Mouse (Mus musculus) forebrain, embryonic 16.5 days (tissue): Measurements from ENCODE around the gene Zfp276. TPM values are rescaled to one million over a fixed set of nuclear protein-coding genes. Genes with fewer than 3 reads are reported as not detected.

Experiments
- ATAC-seq: fragments of 200-750 bp; cut with Nextera tagmentation; 2 replicates; pipeline ENCODE4 v1.8.0; 2017; ENCODE audit warnings: mild to moderate bottlenecking, moderate library complexity
- H3K27ac ChIP-seq: fragments of 300-500 bp; sonication (generic); 2 replicates; pipeline ENCODE4 v1.5.1; 2014; ENCODE audit warnings: low read length, control low read depth
- H3K27me3 ChIP-seq: fragments of 300-500 bp; sonication (generic); replicated peaks from 2 replicates; pipeline ENCODE4 v1.6.1; 2014; ENCODE audit warnings: low read length; ENCODE audit not compliant: control insufficient read depth, insufficient read depth
- H3K36me3 ChIP-seq: fragments of 300-500 bp; sonication (generic); 2 replicates; pipeline ENCODE4 v1.6.1; 2014; ENCODE audit not compliant: control insufficient read depth, insufficient read depth
- H3K4me1 ChIP-seq: fragments of 300-500 bp; sonication (generic); replicated peaks from 2 replicates; pipeline ENCODE4 v1.6.1; 2014; ENCODE audit warnings: low read length; ENCODE audit not compliant: control insufficient read depth, insufficient read depth
- H3K4me2 ChIP-seq: fragments of 300-500 bp; sonication (generic); 2 replicates; pipeline ENCODE4 v1.6.1; 2014; ENCODE audit warnings: mild to moderate bottlenecking, low read length, control low read depth
- H3K4me3 ChIP-seq: fragments of 300-500 bp; sonication (generic); replicated peaks from 2 replicates; pipeline ENCODE4 v1.5.1; 2014; ENCODE audit warnings: mild to moderate bottlenecking, low read length, control low read depth
- H3K9ac ChIP-seq: fragments of 300-500 bp; sonication (generic); replicated peaks from 2 replicates; pipeline ENCODE4 v1.6.1; 2014; ENCODE audit warnings: low read depth, low read length, control low read depth
- H3K9me3 ChIP-seq: fragments of 300-500 bp; sonication (generic); 2 replicates; pipeline ENCODE4 v1.6.1; 2016; ENCODE audit warnings: low read length; ENCODE audit not compliant: control insufficient read depth
- WGBS: fragments of 180-500 bp; shearing (Covaris S2); extraction: QIAGEN DNeasy Blood & Tissue Kit; methylation state at CpG from one replicate; pipeline ENCODE4 v1.1.7; 2014; 5-methylcytosine and 5-hydroxymethylcytosine counted together
- polyA plus RNA-seq: library from polyadenylated mRNA; unstranded; fragments of >200 nt; fragmentation: Nextera tagmentation; extraction: Ambion mirVana; gene quantifications from 2 replicates; pipeline ENCODE4 v1.2.1, GENCODE M21; 2015

Zfp276 gene
- polyA plus RNA-seq, 1 experiment from 2014 or later = 31.2 TPM

GRCm38 (mm10) chr8:123292785-123293184 lies 38.8 kb downstream of the Zfp276 start:
- no peaks in the 10 kb centered on the region for H3K4me1 ChIP-seq
- no peak overlapping the region for H3K4me2 ChIP-seq
- no peaks in the 10 kb centered on the region for H3K36me3 ChIP-seq
- no peaks in the 10 kb centered on the region for H3K9me3 ChIP-seq
- no peak overlapping the region for H3K27ac ChIP-seq
- H3K9ac ChIP-seq = no peak overlapping the region
- no peak for ATAC-seq
- no peak overlapping the region for H3K4me3 ChIP-seq
- H3K27me3 ChIP-seq = no peaks in the 10 kb centered on the region
- 81% methylated on average over 2 of the region's 2 CpGs for WGBS

DNA sequence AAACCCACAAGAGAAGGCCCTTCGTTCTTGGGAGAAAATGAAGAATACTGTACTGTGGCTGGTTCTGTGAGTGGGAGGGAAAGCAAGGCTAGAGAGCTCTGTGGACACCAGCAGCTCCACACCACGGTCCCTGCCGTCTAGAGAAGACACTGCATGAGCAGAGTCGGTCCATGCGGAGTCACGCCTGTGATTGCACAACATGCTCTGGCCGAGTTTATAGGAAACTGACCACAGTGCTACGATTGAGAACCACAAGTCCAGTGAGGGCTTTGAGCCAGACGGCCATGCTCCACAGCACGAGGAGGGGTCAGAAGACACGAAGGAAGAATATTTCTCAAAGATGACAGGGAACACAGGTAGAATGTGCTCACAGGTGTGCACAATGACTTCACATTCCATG lies 44.3 kb downstream of the Zfp276 start:
- H3K4me3 ChIP-seq = no peak overlapping the region
- H3K36me3 ChIP-seq = no peaks in the 10 kb centered on the region
- no peak overlapping the region for H3K9ac ChIP-seq
- H3K27ac ChIP-seq = no peak overlapping the region
- no peaks in the 10 kb centered on the region for H3K9me3 ChIP-seq
- H3K4me2 ChIP-seq = no peak overlapping the region
- no peaks in the 10 kb centered on the region for H3K4me1 ChIP-seq
- 95% methylated on average over 11 of the region's 11 CpGs for WGBS
- H3K27me3 ChIP-seq = no peaks in the 10 kb centered on the region
- no peak for ATAC-seq

- H3K4me2 ChIP-seq = no peak overlapping the region
- WGBS = 67% methylated on average over 4 of the region's 4 CpGs
- no peaks in the 10 kb centered on the region for H3K36me3 ChIP-seq
- H3K4me3 ChIP-seq = no peak overlapping the region
- no peak for ATAC-seq
- H3K4me1 ChIP-seq = no peaks in the 10 kb centered on the region
- H3K9me3 ChIP-seq = no peaks in the 10 kb centered on the region
- H3K27ac ChIP-seq = no peak overlapping the region
- no peaks in the 10 kb centered on the region for H3K27me3 ChIP-seq
- H3K9ac ChIP-seq = no peak overlapping the region
These were observed 54.7 kb downstream of the Zfp276 start for GRCm38 (mm10) chr8:123308738-123309137.

DNA sequence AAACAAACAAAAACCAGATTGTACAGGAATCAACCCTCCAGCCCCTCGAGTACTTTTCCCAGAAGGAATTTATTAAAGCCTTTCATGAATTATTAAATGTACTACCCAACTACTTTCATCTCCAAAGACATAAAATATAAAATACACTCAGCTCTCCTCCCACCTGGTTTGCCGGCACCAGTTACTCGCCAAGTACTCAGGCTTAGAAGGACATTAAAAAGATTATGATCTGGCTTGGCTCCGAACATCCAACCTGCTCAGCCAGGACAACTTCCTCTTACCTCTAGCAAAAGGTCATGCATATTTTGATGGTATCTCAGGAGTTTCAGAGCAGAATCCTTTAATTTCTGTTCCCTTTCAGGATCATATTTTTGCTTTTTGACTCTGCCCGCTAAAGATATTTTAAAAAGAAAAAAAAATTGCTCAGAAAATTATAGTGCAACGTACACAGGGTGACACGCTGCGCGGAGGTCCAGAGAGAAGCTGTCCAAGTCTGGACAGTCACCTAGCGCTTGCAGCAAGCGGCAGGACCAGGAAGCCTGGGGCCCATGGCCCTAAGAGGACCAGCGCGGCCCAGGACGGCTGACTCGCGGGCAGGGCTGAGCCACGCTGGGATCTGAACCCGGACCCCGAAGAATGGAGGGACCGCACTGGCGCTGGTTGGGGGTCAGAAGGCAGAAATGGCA lies 63.9 kb downstream of the Zfp276 start:
- Histone ChIP-seq H3K27ac (no peak overlapping the region), H3K36me3 (no peaks in the 10 kb centered on the region), H3K27me3 (no peaks in the 10 kb centered on the region), H3K4me2 (peak overlapping the region; percentile 70), H3K4me3 (peak overlapping the region; percentile 58), H3K4me1 (peaks cover 13% of the 10 kb centered on the region), H3K9me3 (no peaks in the 10 kb centered on the region), H3K9ac (peak overlapping the region; percentile 60)
- WGBS = 8% methylated on average over 21 of the region's 21 CpGs
- no peak; the same call in 1 of the 2 replicates for ATAC-seq

GRCm38 (mm10) chr8:123318467-123318911 lies 64.5 kb downstream of the Zfp276 start, which contains the start of gene Fanca:
TSS of gene Fanca (minus strand) at chr8:123318576.
- peak; percentile 99 for ATAC-seq
- Histone ChIP-seq H3K27me3 (no peaks in the 10 kb centered on the region), H3K9me3 (no peaks in the 10 kb centered on the region), H3K4me1 (peaks cover 13% of the 10 kb centered on the region), H3K27ac (no peak within 1 kb of the TSS), H3K9ac (peak within 1 kb of the TSS; percentile 60), H3K36me3 (no peaks in the 10 kb centered on the region), H3K4me2 (peak within 1 kb of the TSS; percentile 70), H3K4me3 (peak within 1 kb of the TSS; percentile 58)
- WGBS = 0% methylated on average over 24 of the region's 24 CpGs

Other genes with a start within 250 kb of the Zfp276 start
- 30.3 and 33.6 TPM in 2 replicates for gene Ankrd11, start 211.9 kb upstream of the Zfp276 start, polyA plus RNA-seq
- gene Spg7, start 191.3 kb upstream of the Zfp276 start, polyA plus RNA-seq = 45.3 and 51.8 TPM in 2 replicates
- gene Rpl13, start 151.8 kb upstream of the Zfp276 start, polyA plus RNA-seq = 777 and 810 TPM in 2 replicates
- gene Cpne7, start 136.8 kb upstream of the Zfp276 start, polyA plus RNA-seq = 2.8 and 7.3 TPM in 2 replicates
- 0.33 and 0.82 TPM in 2 replicates for gene Sult5a1, start 95.9 kb upstream of the Zfp276 start, polyA plus RNA-seq
- 0.14 and 0.18 TPM in 2 replicates for gene Dpep1, start 68.0 kb upstream of the Zfp276 start, polyA plus RNA-seq
- gene Chmp1a, start 41.4 kb upstream of the Zfp276 start, polyA plus RNA-seq = 238 and 248 TPM in 2 replicates
- gene Spata33, start 41.4 kb upstream of the Zfp276 start, polyA plus RNA-seq = 5.9 and 6.3 TPM in 2 replicates
- 42.9 and 54.1 TPM in 2 replicates for gene Cdk10, start 29.4 kb upstream of the Zfp276 start, polyA plus RNA-seq
- gene Spata2l, start 18.0 kb upstream of the Zfp276 start, polyA plus RNA-seq = 5.8 and 7.8 TPM in 2 replicates
- 44.9 and 60.5 TPM in 2 replicates for gene Vps9d1, start 153 bp downstream of the Zfp276 start, polyA plus RNA-seq
- 12.8 and 14.8 TPM in 2 replicates for gene Fanca, start 64.4 kb downstream of the Zfp276 start, polyA plus RNA-seq
- 31.8 and 33.4 TPM in 2 replicates for gene Spire2, start 78.5 kb downstream of the Zfp276 start, polyA plus RNA-seq
- gene Tcf25, start 119.6 kb downstream of the Zfp276 start, polyA plus RNA-seq = 283 and 303 TPM in 2 replicates
- gene Mc1r, start 152.9 kb downstream of the Zfp276 start, polyA plus RNA-seq = 0.09 and 0.12 TPM in 2 replicates
- gene Tubb3, start 157.2 kb downstream of the Zfp276 start, polyA plus RNA-seq = 1,828 and 2,004 TPM in 2 replicates
- gene Def8, start 169.3 kb downstream of the Zfp276 start, polyA plus RNA-seq = 43.9 and 48.3 TPM in 2 replicates
- 52.3 and 54.4 TPM in 2 replicates for gene Afg3l1, start 223.7 kb downstream of the Zfp276 start, polyA plus RNA-seq